Mouse (Mus musculus): Measurements from ENCODE around the gene Mmp11.
A peak's percentile ranks its signal among the peaks of the same experiment; 100 is the strongest.

Mmp11 gene

DNA sequence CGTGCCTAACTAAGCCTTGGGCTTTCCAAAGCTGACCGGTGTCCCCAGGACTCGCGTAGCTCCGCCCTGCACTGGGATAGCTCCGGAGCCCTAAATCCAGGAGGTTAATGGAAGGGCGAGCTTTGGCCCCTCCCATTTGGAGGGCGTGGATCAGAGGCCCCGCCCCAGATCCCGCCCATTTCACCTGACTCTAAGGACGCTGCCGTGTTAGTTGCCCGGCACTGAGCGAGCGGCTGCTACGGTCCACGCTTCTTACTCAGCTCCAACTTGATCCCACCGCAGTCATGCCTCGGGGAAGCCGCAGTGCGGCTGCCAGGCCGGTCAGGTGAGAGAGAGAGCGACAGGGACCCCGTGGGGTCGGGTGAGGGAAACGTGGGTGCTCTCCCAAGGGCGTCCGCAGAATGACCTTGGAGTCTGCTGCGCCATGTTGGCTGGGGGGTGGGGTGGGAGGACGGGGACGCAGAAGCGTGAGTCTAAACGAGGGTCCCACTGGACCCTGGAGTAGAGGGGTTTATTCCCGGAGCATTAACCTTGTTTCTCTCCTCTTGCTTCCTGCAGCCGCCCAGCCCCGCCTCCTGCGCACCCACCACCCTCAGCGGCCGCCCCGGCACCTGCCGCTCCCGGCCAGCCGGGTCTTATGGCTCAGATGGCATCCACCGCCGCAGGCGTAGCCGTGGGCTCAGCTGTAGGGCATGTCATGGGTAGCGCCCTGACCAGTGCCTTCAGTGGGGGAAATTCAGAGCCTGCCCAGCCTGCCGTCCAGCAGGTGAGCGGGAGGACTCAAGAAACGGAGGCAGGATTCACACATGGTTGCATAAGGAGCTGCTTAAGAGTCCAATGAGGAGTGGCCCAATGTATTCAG is at the start of gene Mmp11:
TSS of gene Mmp11 (minus strand) at position 817 of the 862 bp plus-strand sequence.
- peak; percentile 79 to 82 for DNase-seq

DNA sequence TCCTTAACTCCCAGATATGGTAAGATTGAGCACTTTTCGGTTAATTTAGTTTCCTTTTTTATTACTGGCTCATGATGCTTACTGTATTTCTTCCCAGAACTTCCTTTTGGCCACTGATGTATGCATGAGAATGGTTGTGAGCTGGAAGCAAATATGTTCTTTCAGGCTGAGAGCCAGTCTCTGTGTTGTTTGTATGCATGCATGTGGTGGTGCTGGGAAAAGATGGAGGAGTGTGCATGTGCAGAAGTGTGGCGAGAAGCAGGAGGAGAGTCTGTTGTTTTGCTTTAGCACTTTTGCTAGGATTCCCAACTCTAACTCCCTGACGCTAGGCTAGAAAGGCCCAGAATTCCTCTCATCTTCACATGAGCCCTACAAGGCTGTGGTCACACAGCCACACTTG is 43.1 kb upstream of the Mmp11 start:
- DNase-seq: no peak

DNA sequence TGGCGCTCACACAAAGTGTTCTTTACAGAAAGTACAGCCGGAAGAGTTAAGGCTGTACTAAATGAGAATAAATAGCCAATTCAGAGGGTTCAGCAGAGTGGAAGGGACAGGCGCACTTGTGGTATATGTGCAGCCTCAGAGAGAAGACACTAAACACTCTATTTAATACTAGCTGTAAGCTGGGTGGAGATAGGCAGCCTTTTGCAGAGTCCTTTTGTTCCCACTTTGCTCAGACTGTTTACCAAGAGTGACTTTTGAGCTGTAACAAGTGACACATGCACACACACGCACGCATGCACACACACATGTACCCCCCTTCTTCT is 42.5 kb upstream of the Mmp11 start:
- DNase-seq: no peak

DNA sequence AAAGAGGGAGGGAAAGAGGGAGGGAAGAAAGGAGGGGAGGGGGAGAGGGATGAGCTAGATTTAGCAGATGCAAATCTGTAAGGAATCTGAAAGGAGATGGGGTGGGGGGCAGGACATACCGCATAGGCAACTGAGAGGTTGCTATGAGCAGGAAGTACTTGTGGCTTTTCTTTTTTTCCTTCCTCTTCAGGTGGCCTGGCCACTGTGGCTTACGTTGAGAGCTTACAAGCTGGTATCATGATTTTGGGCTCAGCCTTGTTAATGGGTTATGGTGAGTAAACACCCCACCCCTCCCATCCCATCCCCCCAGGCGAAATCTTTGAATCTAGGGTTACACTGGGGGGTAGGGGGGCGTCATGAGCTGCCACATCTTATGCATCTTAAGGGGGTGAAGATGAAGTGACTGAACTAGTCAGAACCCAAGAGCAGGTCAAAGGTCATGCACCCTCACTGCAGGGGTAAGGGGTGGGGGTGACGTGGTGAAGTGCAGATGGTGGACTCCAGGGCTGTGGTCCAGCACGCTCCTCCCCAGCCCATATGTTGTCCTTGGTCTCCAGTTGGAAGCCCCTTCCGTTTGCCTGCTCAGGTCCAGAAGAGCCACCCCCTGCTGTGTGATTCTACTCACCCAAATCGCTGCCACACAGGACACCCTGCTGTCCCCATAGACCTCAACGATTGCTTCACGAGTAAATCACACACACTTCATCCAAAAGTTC is 42.0 kb upstream of the Mmp11 start:
- DNase-seq: no peak

DNA sequence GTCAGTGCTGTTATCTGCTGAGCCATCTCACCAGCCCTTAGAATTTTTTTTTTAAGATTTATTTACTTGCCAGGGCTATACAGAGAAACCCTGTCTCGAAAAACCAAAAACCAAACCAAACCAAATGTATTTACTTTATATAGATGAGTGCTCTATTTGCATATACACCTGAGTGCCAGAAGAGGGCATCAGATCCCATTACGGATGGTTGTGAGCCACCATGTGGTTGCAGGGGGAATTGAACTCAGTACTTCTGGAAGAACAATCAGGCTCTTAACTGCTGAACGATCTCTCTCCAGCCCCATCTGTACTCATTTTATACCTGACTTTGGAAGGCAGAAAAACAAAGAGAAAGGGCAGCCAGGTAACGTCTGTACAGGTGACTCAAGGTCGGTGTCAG is 38.9 kb upstream of the Mmp11 start:
- no peak for DNase-seq

DNA sequence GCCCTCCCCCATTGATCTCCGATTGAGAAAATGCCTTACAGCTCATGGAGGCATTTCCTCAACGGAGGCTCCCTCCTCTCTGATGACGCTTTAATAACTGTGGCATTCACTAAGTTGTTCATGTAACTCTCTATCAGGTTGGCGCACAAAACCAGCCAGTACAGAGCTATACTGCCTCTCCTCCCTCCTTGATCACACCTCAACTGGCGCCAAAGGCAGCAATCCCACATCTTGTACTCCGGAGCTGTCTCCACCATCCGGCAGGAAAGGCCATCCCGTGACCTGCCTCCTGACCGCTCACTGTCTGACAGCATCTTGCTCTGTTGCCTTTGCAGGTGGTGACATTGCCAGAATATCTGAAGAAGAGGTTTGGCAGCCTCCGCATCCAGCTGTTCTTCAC is 37.5 kb upstream of the Mmp11 start:
- DNase-seq: no peak

DNA sequence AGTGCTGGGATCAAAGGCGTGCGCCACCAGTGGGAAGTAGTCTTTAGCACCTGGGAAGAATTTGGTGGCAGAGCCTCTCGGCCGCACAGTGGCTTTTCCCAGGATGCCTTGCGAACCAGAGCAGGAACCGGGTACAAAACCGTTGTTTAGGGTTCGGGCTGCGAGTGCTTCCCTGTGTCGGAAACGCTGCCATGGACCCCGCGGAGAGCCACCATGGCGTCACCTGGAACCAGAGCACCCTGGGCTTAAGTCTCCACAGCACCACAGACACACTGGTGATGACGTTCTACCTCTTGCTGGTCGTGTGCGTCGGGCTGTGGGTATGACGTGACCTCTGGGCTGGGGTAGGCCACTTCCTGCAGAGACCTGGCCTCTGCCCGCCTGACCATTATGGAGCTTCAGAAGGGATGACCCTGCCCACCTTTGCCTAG is 18.1 kb upstream of the Mmp11 start, which contains the start of gene Gm5134:
TSS of gene Gm5134 (plus strand) at position 134 of the 431 bp plus-strand sequence.
- no peak for DNase-seq

DNA sequence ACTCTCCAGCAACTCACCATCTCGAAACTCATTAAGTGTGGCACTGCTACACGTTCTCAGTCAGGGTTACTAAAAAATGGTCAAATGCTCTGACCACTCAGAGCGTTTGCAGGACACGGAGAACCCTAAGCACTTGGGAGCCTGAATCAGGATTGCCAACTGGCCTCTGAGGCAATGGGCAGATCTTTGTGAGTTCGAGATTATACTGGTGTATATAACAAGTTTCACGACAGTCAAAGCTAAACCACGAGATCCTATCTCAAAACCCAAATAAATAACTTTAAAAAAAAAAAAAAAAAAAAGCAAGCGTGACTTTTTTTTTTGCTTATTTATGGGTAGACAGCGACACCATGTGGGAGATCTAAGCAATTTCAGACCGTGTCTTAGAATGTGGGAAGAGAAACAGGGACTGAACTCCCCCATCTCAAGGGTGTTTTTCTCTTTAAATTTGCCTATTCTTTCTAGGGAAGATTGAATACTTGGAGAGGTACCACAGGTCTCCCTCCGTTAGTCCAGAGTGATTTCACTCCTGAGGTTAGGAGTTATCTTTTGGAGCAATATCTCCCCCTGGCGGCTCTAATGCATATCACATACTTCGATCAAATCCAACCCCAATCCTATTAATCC is 15.2 kb upstream of the Mmp11 start:
- peak in 1 of 2 experiments; percentile 58 for DNase-seq

DNA sequence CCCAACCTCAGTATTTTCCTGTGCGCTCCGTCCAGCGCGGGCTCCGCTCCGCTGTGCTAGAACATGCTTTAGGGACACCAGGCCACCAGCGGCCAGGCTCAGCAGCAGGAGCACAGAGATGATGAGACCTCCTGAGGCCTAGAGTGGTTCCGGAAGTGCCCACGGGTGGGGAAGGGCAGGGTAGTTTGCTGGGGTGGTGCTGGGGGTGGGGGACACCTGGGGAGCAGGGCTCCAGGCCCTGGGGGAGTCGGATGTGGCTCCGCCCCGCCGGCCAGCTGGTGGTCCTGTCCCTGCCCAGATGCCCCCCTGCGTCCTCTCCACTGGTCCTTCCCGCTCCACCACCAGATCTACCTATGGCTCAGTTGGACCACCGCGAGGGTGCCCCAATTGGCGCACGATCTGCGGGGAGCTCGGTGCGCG is 14.5 kb upstream of the Mmp11 start:
- no peak for DNase-seq

DNA sequence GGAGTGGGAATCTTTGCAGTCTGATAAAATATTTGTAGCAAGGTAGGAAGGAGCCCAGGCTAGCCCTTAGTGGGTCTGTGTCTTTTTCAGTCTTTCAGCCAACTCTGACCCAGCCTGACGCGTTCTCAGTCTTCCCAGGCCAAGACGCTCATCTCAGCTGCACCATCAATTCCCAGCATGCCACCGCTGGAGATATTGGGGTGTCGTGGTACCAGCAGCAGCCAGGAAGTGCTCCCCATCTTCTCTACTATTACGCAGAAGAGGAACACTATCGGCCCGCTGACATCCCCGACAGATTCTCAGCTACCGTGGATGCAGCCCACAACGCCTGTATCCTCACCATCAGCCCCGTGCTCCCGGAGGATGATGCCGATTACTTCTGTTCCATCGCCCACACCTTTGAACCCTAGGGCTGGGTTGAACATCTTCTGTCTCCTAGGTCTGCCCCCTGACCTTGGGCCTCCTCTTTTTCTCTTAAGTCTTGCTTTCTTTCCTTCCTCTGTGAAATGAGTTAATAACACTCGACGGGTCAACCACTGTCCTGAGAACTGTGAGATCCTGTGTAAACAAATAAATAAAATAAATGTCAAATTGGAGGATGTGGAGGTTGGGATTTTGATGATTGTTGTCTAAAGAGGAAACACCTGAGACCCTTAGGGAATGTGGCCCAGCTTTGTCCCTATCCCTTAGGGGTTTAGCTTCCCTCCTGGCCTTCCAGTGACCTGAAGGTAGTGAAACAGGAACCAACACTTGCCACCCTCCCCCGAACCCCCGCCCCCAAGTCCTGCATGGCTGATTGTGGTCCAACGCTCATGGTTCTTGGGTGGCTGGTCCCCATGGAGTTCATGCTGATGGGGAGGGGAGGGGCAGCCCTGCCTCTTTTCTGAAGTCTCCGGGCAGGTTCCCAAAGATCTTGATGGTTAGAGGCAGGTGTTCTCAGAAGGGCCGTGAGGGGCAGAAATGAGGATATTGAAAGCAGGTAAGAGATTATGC is 13.1 kb upstream of the Mmp11 start:
- DNase-seq: no peak

DNA sequence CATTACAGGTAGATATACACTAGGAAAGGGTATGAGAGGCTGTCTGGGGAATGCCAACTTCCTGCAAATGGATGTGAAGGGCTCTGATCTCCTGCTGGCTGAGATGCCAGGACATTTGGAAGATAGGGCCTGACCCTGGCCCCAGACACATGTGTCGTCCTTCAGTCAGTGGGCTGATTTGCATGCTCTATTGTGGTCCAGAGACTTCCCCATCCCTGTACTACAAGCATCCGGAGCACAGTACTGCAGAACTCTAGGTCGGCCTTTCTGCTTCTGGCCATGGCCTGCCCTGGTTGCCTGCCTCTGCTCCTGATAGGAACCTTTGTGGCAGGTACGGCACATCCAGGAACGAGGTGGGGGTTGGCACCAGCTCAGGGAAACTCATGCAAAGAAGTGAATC is 11.8 kb upstream of the Mmp11 start:
- no peak for DNase-seq

DNA sequence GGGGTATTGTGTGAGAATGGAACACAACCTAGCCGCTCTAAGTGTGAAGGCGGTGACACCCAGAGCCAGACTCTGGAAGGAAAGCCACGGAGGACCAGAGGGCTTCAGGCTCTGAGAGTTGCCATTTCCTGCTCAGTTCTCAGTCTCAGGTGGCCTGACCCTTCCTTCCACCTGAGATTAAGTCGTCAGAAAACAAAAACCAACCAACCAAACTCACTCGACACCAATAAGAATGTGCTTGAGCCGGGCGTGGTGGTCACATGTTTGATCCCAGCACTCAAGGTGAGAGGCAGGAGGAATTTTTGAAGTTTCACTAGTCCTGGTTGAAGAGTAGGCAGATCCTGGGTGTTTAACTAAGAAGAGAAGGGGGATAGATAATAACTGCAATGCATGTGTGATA is 9.6 kb upstream of the Mmp11 start:
- DNase-seq: peak; percentile 81 to 84

DNA sequence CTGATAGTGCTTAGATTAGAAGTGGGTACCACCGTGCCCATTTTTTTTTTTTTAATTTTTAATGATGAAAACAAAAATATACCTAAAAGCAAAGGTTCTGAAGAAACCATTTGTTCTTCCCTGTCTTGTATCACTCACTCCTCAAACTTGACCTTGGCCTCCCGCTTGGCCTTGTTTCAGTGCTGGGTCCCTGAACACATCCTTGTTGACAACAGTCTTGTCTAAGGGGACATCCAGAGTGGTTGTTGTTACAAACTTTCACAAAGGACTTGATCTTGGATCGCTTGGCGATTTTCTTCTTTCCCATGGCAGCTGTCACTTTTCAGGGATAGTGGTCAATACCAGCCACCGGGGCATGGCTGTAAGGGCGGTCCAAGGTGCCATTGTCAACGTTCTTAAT is 8.9 kb upstream of the Mmp11 start:
- DNase-seq: no peak

DNA sequence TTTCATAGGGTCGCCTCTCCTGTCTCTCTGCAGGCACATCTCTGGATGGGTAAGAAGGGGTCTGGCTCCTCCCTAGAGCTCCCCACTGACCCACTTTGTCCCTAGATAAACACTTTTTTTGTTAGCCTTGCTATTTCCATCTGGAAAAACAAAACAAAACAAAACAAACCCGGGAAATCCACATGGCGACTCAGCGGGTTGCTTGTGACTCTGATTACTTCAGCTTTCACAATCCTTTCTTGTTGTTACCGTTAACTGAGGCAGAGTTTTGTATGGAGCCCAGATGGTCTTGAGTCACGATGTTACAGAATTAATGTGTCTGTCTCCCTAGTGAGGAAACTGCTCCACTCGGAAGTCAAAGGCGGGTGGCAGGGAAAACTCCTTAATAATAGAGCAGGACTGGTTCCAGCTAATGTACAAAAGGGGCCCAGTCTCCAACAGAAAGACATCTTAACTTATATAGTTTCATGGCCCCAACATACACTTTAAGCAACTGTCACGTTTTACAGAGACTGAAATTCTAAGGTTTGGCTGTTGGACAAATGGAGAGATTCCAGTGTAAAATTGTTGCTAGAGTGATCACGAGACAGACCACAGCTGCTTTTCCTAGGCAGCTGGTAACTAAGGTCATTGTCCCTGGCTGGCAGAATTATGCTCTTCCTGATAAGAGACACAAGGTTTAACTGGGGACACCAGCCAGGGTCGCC is 7.9 kb upstream of the Mmp11 start:
- DNase-seq: peak in 1 of 2 experiments; percentile 9

DNA sequence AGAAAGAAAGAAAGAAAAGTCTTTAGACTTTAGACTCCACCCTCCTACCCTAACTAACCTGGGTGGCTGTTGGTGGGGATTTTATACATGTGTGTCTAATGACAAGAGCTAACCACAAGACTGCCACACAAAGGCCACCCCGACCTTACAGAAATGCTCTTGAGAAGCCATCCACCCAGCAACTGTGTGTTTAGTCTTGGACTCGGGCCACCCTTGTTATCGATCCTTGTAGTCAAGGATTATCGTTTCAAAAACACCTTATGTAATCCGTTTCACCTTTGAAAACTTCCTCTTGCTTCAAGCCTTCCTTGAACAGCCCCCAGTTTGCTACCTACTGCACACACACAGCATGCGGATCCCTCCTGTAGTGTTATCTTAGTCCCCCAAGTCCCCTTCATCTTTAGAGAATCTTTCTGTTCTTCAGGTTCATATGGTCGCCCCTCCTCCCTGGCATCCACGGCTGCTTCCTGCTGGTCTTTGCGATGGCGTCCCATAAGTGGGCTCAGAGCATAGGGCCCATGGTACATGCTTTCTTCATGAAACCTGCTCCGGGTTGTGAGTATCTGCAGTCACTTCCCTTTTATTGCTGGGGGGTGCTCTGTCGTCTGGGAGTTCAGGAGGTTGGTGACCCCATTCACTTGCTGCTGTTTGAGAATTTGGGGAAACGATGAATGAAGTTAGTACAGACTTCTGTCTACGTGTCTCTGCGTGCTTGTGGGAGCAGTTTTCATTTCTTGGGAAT is 6.6 kb upstream of the Mmp11 start, which contains the start of gene Vpreb3:
TSS of gene Vpreb3 (plus strand) at position 322 of the 742 bp plus-strand sequence.
- peak; percentile 37 to 68 for DNase-seq

DNA sequence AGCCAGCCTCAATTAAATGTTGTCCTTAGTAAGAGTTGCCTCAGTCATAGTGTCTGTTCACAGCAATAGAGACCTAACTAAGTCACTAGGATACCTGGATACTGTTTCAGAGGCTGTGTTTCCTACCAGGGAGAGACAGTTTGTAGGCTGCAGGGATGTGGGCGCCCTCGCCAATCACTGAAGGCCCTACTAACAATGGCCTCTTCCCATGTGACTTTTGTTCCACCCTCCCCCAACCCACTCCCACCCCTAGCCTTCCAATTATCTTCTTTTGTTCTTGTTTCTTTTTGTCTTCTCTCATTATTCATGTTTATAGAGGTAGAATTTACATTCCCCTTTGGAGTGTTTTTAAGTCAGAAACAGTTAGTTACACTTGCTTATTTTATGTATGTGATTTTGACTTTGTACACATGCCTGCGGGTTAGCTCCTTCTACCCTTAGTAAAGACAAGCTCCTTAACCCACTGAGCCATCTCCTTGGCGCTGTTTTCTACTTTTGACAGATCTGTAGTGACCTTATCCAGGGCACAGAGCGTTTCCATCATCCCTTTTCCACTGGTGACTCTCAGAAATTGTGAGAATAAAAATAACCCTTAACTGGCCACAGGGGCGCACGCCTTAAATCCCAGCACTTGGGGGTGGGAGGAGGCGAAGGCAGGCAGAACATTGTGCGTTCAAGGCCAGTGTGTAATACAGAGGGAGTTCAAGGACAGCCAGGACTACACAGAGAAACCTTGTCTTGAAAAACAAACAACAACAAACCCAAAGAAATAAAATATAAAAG is 4.9 kb upstream of the Mmp11 start:
- DNase-seq: no peak

DNA sequence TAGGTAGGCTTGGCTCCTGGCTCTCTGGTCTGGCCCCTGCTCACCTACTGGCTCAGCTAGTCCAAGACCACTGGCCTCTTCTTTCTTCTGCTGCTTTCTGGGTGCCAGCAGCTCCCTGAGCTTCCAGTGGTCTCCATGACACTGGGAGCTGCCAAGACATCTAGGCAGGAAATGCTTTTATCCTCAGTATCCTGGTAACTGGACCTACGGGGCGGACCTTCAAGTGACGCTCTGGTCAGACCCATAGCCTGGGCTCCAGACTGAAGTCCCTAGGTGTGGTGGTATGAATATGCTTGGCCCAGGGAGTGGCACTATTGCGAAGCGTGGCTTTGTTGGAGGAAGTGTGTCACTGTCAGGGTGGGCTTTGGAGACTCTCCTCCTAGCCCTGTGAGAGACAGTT is 4.2 kb upstream of the Mmp11 start, which contains the start of gene Gm867:
TSS of gene Gm867 (minus strand) at position 153 of the 400 bp plus-strand sequence.
- DNase-seq: no peak

DNA sequence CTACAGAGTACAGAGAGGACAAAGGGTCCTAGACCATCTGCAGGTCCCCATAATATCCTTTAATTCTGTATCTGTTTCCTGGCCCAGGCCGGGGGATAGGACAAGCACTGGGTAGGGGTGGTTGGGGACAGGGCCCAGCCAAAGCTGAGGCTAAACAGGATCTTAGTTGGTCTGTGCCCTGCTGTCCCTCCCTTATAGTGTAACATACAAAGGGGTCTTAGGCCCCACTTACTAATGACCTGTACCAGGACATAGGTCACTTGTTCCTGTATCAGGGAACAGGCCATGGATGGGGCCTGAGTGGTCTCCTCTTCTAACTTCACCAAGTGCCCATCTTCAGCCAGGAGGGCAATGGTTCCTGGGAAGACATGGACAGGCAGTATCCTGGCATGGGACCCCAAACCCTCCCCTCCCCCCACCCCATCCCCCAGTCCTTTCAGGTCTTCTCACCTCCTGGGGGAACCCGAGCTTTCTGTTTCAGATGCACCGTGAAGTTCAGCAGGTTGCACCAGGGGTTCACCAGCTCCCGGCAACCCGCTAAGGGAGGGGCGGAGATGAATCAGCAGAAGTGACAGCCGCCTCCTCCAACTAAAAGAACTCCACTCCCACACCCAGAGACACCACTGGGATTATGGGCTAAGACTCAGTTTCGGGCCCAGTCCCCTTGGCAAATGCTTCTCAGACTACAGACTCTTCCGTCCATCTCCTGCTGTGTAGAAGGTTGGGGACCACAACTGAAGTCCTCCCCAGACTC is 3.4 kb upstream of the Mmp11 start:
- DNase-seq: no peak
